In genomic region chr8:104641426-104642323, GRCm38 (mm10) we compare ENCODE assay signal across 8 mouse cellular contexts. TPM values are rescaled to one million over a fixed set of nuclear protein-coding genes. Genes with fewer than 3 reads are reported as not detected.
DNase-seq lines count a peak whose midpoint lies in the region; ATAC-seq and TF ChIP-seq lines count a peak whose summit lies in the region.

Gene Ciao2b (minus strand): TSS chr8:104641965.

- ATAC-seq in cerebellum, adult (ENCODE audit: insufficient number of reproducible peaks, low FRiP score, low TSS enrichment) = peak; percentile 96
- peak; percentile 97 for ATAC-seq in forebrain, embryonic 14.5 days
- peak; percentile 97 for ATAC-seq in neural tube, embryonic 15.5 days (ENCODE audit: low FRiP score)

- DNase-seq in forebrain, embryonic 14.5 days (ENCODE audit: low spot score) = peak; percentile 94
- peak; percentile 87 to 89 for DNase-seq in heart, postnatal 14 days
- DNase-seq in layer of hippocampus, adult 11-12 months (ENCODE audit: low spot score) = peak; percentile 87
- DNase-seq in lung, adult 18-20 months = peak; percentile 88 to 90
- DNase-seq in testis, postnatal 14 days (ENCODE audit: low spot score) = peak; percentile 88

- H3K4me1 ChIP-seq in ES-Bruce4 (ENCODE audit: control insufficient read depth, insufficient read depth, low read length) = no peaks in the 10 kb centered on the region
- H3K4me1 ChIP-seq in forebrain, embryonic 14.5 days (ENCODE audit: control insufficient read depth, insufficient read depth, low read length) = peaks cover 12% of the 10 kb centered on the region
- H3K4me1 ChIP-seq in neural tube, embryonic 15.5 days = peaks cover 19% of the 10 kb centered on the region

- H3K4me3 ChIP-seq in ES-Bruce4 (ENCODE audit: low read depth, low read length) = peak within 1 kb of the TSS; percentile 75
- H3K4me3 ChIP-seq in forebrain, embryonic 14.5 days (ENCODE audit: low read depth, low read length) = peak within 1 kb of the TSS; percentile 85
- peak within 1 kb of the TSS; percentile 93 for H3K4me3 ChIP-seq in neural tube, embryonic 15.5 days (replicated peaks)

- H3K27me3 ChIP-seq in ES-Bruce4 (ENCODE audit: control insufficient read depth, insufficient read depth, low read length, poor library complexity, severe bottlenecking) = no peaks in the 10 kb centered on the region
- H3K27me3 ChIP-seq in forebrain, embryonic 14.5 days (replicated peaks; ENCODE audit: control insufficient read depth, insufficient read depth, low read length) = no peaks in the 10 kb centered on the region
- H3K27me3 ChIP-seq in neural tube, embryonic 15.5 days (replicated peaks) = no peaks in the 10 kb centered on the region

- H3K9me3 ChIP-seq in ES-Bruce4 (replicated peaks; ENCODE audit: control insufficient read depth, insufficient read depth, low read length, poor library complexity, severe bottlenecking) = no peaks in the 10 kb centered on the region
- no peaks in the 10 kb centered on the region for H3K9me3 ChIP-seq in forebrain, embryonic 14.5 days (replicated peaks; ENCODE audit: control insufficient read depth, low read length)
- H3K9me3 ChIP-seq in neural tube, embryonic 15.5 days (replicated peaks) = no peaks in the 10 kb centered on the region

- no peak within 1 kb of the TSS for H3K27ac ChIP-seq in ES-Bruce4 (ENCODE audit: insufficient read depth, low read length)
- peak within 1 kb of the TSS; percentile 78 for H3K27ac ChIP-seq in forebrain, embryonic 14.5 days (ENCODE audit: low read depth, low read length)
- H3K27ac ChIP-seq in neural tube, embryonic 15.5 days (replicated peaks) = peak within 1 kb of the TSS; percentile 85

- WGBS in forebrain, embryonic 14.5 days = 1% methylated on average over 64 of the region's 66 CpGs
- under 1% methylated on average over 66 of the region's 66 CpGs for WGBS in neural tube, embryonic 15.5 days

- TF ChIP-seq CTCF in ES-Bruce4 (IDR thresholded peaks at IDR 0.05; ENCODE audit: low read depth, low read length) = no peak

- H3K9ac ChIP-seq in ES-Bruce4 (ENCODE audit: low read depth, poor library complexity, severe bottlenecking) = peak within 1 kb of the TSS; percentile 61
- peak within 1 kb of the TSS; percentile 89 for H3K9ac ChIP-seq in forebrain, embryonic 14.5 days (ENCODE audit: low read length)
- H3K9ac ChIP-seq in neural tube, embryonic 15.5 days (replicated peaks) = peak within 1 kb of the TSS; percentile 89

- H3K36me3 ChIP-seq in ES-Bruce4 (ENCODE audit: control insufficient read depth, insufficient read depth, low read length, poor library complexity, severe bottlenecking) = peaks cover 6% of the 10 kb centered on the region; the same call in 1 of the 2 replicates
- peaks cover 17% of the 10 kb centered on the region; the same call in 1 of the 2 replicates for H3K36me3 ChIP-seq in forebrain, embryonic 14.5 days (ENCODE audit: control insufficient read depth, insufficient read depth, low read length)
- H3K36me3 ChIP-seq in neural tube, embryonic 15.5 days = peaks cover 6% of the 10 kb centered on the region

- TF ChIP-seq EP300 in ES-Bruce4 (IDR thresholded peaks at IDR 0.05; ENCODE audit: insufficient read depth, low read depth, low read length) = no peak

- intact Hi-C loops in heart, postnatal 14 days (cut with DNase I) = no loop called here

- H3K4me2 ChIP-seq in forebrain, embryonic 14.5 days (ENCODE audit: low read length) = peak within 1 kb of the TSS; percentile 83
- H3K4me2 ChIP-seq in neural tube, embryonic 15.5 days = peak within 1 kb of the TSS; percentile 88

- TF ChIP-seq POLR2A in ES-Bruce4 (IDR thresholded peaks at IDR 0.05; ENCODE audit: insufficient read depth, low read length) = no peak

RNA-seq across cellular contexts. Expression of gene Ciao2b, which starts in this region (rescaled TPM):
- polyA plus RNA-seq in ES-Bruce4 (2011; ENCODE audit: insufficient read depth, insufficient read length, low read depth, missing spikeins) = 63.4 and 71.3 TPM in 2 replicates
- 136 and 154 TPM in 2 replicates for polyA plus RNA-seq in forebrain, embryonic 14.5 days (2014; fragmentation: Nextera tagmentation; extraction: Ambion mirVana)
- 10 to 100 TPM; 52.9 to 63.6 TPM for total RNA-seq in heart, postnatal 14 days (2021)
- polyA plus RNA-seq in neural tube, embryonic 15.5 days (2015; fragmentation: Nextera tagmentation; extraction: Ambion mirVana) = 121 and 135 TPM in 2 replicates
